Mouse (Mus musculus): ENCODE results near the gene Arhgef10l. TPM values are rescaled to one million over a fixed set of nuclear protein-coding genes. Genes with fewer than 3 reads are reported as not detected.

Arhgef10l gene
- polyA plus RNA-seq, 1 experiment from 2014 or later: 15.0 TPM

DNA sequence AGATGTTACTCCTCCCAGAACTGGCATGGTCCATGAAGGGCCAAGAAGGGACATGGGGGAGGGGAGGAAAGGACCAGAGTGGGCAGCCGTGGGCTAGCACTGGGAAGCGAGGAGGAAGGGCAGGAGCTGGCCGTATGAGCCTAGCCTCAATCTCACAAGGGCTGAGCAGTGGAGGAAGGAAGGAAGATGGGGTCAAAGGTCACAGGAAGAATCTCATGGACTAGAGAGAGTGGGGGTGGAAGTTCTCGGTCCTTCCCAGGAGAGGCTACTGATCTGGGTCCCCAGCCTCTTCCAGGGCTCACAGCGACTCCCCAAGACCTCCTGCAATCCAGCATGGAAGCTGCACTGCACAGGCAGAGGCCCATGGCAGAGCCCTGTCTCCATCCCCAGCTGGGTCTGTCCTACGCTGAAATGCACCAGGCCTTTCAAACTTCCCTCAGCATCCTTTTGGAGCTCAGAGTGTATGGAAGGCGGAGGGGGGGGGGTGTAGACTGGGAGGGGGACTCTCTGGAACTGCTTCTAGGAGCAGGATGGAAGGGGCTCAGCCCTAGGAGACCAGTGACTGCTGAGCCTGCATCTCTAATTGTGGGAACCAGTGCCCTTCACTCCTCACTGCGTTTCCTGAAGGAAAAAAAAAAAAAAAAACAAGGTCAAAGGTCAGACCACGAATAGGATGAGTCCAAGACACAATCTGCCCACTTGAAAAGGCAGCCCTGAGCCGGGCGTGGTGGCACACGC is 7.9 kb upstream of the Arhgef10l start:
- Histone ChIP-seq H3K27ac (ENCODE audit: low read depth, low read length) (no peak overlapping the region), H3K9ac (ENCODE audit: low read length) (no peak overlapping the region), H3K4me2 (ENCODE audit: low read length) (no peak overlapping the region), H3K27me3 (replicated peaks; ENCODE audit: control insufficient read depth, insufficient read depth, low read length) (no peaks in the 10 kb centered on the region), H3K4me1 (ENCODE audit: control insufficient read depth, insufficient read depth, low read length) (no peaks in the 10 kb centered on the region), H3K4me3 (ENCODE audit: low read depth, low read length) (no peak overlapping the region), H3K36me3 (ENCODE audit: control insufficient read depth, insufficient read depth, low read length) (no peaks in the 10 kb centered on the region), H3K9me3 (replicated peaks; ENCODE audit: control insufficient read depth, low read length) (no peaks in the 10 kb centered on the region)
- no peak for ATAC-seq
- no peak for DNase-seq (ENCODE audit: low spot score)
- WGBS: 65% methylated on average over 12 of the region's 12 CpGs

DNA sequence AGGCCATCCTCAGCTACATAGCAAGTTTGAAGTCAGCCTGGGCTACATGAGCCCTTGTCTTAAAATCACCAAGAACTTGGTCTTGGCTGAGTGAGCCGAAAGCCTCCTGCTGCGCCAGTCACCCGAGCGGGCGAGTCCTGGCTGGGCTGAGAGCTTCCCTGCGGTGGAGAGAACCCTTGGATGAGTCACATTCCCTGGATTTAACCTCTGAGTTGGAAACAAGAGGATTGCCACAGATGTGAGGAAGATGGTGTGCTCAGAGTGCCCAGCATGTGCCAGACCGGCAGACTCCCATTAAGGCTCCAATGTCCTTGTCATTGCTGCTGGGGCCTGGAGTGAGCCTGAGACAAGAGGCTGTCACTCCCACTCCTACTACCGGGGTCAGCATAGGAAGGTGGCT is 2.0 kb upstream of the Arhgef10l start:
- Histone ChIP-seq H3K27ac (ENCODE audit: low read depth, low read length) (no peak overlapping the region), H3K9me3 (replicated peaks; ENCODE audit: control insufficient read depth, low read length) (no peaks in the 10 kb centered on the region), H3K36me3 (ENCODE audit: control insufficient read depth, insufficient read depth, low read length) (no peaks in the 10 kb centered on the region), H3K9ac (ENCODE audit: low read length) (no peak overlapping the region), H3K4me1 (ENCODE audit: control insufficient read depth, insufficient read depth, low read length) (no peaks in the 10 kb centered on the region), H3K27me3 (replicated peaks; ENCODE audit: control insufficient read depth, insufficient read depth, low read length) (no peaks in the 10 kb centered on the region), H3K4me2 (ENCODE audit: low read length) (no peak overlapping the region), H3K4me3 (ENCODE audit: low read depth, low read length) (no peak overlapping the region)
- 90% methylated on average over 8 of the region's 8 CpGs for WGBS
- DNase-seq (ENCODE audit: low spot score) (no peak), ATAC-seq (no peak)

DNA sequence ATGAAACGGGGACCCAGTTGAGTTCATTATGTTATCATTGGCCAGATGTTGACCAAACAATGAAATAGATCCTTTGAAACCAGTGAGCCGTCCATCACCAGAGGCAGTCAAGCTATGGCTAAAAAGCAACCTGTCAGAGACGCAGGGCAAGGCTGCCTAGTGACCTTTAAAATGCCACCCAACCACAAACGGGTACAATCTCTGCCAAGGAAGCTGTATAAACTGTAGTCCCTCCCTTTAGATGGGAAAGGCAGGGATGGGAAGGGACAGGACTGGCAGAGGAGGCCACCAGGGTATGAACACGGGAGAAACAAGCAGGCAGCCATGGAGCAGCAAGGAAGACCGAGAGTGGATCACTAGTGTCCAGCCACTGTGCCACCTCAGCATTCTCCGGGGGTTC is 759 bp downstream of the Arhgef10l start:
- Histone ChIP-seq H3K27me3 (replicated peaks; ENCODE audit: control insufficient read depth, insufficient read depth, low read length) (no peaks in the 10 kb centered on the region), H3K4me3 (ENCODE audit: low read depth, low read length) (no peak overlapping the region), H3K27ac (ENCODE audit: low read depth, low read length) (no peak overlapping the region), H3K4me1 (ENCODE audit: control insufficient read depth, insufficient read depth, low read length) (no peaks in the 10 kb centered on the region), H3K9me3 (replicated peaks; ENCODE audit: control insufficient read depth, low read length) (no peaks in the 10 kb centered on the region), H3K36me3 (ENCODE audit: control insufficient read depth, insufficient read depth, low read length) (no peaks in the 10 kb centered on the region), H3K9ac (ENCODE audit: low read length) (no peak overlapping the region), H3K4me2 (ENCODE audit: low read length) (no peak overlapping the region)
- no peak for ATAC-seq
- WGBS: 67% methylated on average over 7 of the region's 7 CpGs
- DNase-seq (ENCODE audit: low spot score): no peak

DNA sequence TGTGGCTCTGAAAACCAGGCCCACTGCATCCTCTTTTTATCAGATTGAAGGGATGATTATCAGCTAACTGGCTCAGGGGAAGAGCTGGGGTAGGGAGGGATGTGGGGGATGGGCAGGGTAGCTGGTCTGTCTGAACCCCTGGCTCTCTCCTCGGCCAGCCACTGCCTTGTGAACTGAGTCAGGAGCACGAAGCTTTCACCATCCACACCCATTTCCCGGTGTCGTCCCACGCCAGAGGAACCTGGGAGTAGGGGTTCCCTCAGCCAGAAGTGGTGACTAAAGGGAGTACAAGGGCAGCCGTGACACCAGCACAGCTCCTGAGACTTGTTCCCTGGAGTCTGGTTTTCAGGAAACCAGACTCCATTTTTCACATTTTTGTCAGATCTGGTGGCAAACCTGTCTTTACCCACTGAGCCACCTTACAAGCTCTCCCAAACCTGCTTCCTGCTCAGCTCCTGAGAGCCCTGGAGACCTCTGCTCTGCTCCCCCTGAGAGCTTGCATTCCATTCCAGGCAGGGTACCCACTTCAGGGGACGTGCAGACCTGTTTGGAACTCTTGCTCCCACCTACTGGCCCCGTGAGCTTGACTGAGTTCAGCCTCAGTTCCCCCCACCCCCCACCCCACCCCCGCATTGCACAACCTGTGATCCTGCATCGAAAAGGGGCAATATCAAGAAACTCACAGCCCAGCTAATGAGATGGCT is 2.8 kb downstream of the Arhgef10l start:
- no peaks in the 10 kb centered on the region for H3K36me3 ChIP-seq (ENCODE audit: control insufficient read depth, insufficient read depth, low read length)
- peak overlapping the region; percentile 13; the same call in 1 of the 2 replicates for H3K9ac ChIP-seq (ENCODE audit: low read length)
- H3K4me1 ChIP-seq (ENCODE audit: control insufficient read depth, insufficient read depth, low read length): peaks cover 8% of the 10 kb centered on the region
- H3K9me3 ChIP-seq (replicated peaks; ENCODE audit: control insufficient read depth, low read length): no peaks in the 10 kb centered on the region
- WGBS: 31% methylated on average over 10 of the region's 10 CpGs
- H3K4me2 ChIP-seq (ENCODE audit: low read length): no peak overlapping the region
- no peak overlapping the region for H3K27ac ChIP-seq (ENCODE audit: low read depth, low read length)
- H3K4me3 ChIP-seq (ENCODE audit: low read depth, low read length): no peak overlapping the region
- DNase-seq (ENCODE audit: low spot score) (no peak), ATAC-seq (no peak)
- H3K27me3 ChIP-seq (replicated peaks; ENCODE audit: control insufficient read depth, insufficient read depth, low read length): no peaks in the 10 kb centered on the region

DNA sequence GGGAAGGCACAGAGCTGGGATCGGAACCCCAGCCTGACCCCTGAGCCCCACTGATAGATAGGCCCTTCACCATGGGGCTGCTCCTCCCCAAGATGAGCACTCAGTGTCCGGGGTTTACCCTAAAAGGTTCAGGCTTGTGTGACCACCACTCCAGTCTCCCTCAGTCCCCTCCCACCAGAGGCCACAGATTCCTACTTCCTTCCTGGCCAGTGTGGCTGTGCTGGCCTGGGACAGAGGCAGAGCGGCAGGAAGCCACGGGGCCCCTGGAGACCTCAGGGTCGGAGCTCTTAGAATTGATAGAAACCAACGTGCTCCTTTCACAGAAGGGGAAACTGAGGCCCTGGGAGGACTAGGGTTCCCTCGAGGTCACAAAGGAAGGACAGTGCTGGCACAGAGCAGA is 3.4 kb downstream of the Arhgef10l start:
- no peaks in the 10 kb centered on the region for H3K9me3 ChIP-seq (replicated peaks; ENCODE audit: control insufficient read depth, low read length)
- no peak overlapping the region for H3K4me2 ChIP-seq (ENCODE audit: low read length)
- WGBS: 56% methylated on average over 7 of the region's 7 CpGs
- H3K9ac ChIP-seq (ENCODE audit: low read length): peak overlapping the region; percentile 13; the same call in 1 of the 2 replicates
- no peak overlapping the region for H3K27ac ChIP-seq (ENCODE audit: low read depth, low read length)
- ATAC-seq: no peak
- peaks cover 12% of the 10 kb centered on the region for H3K4me1 ChIP-seq (ENCODE audit: control insufficient read depth, insufficient read depth, low read length)
- no peak overlapping the region for H3K4me3 ChIP-seq (ENCODE audit: low read depth, low read length)
- no peak for DNase-seq (ENCODE audit: low spot score)
- no peaks in the 10 kb centered on the region for H3K27me3 ChIP-seq (replicated peaks; ENCODE audit: control insufficient read depth, insufficient read depth, low read length)
- no peaks in the 10 kb centered on the region for H3K36me3 ChIP-seq (ENCODE audit: control insufficient read depth, insufficient read depth, low read length)

DNA sequence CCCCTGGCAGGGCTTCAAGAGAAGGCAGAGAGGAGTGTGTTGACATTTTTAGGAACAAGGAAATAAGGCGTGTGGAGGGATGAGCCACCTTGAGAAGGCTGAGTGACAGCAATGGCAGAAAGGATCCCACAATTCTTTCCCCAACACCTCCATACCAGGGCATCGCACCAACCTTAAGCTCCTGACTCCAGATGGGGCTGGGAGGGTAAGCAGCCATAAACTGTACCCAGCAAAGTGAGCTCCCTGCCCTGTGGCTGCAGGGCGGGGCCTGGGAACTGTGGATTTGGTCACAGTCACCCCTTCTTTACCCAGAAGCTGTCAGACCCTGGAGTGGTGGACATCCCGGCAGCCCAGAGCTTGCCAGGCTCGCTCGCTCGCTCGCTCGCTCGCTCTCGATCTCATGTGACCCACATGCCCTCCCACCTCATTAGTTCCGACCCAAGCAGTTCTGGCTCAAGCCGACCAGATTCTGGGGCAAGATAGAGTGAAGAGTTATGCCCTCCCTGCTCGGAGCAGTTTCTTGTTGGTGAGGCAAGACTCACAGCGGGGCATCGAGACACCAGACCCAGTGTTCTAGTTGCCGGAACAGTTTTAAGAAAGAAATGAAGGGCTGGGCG is 4.3 kb downstream of the Arhgef10l start:
- DNase-seq (ENCODE audit: low spot score) (no peak), ATAC-seq (no peak)
- Histone ChIP-seq H3K9ac (ENCODE audit: low read length) (no peak overlapping the region), H3K27me3 (replicated peaks; ENCODE audit: control insufficient read depth, insufficient read depth, low read length) (no peaks in the 10 kb centered on the region), H3K4me1 (ENCODE audit: control insufficient read depth, insufficient read depth, low read length) (peaks cover 15% of the 10 kb centered on the region), H3K4me2 (ENCODE audit: low read length) (no peak overlapping the region), H3K36me3 (ENCODE audit: control insufficient read depth, insufficient read depth, low read length) (no peaks in the 10 kb centered on the region), H3K4me3 (ENCODE audit: low read depth, low read length) (no peak overlapping the region), H3K9me3 (replicated peaks; ENCODE audit: control insufficient read depth, low read length) (no peaks in the 10 kb centered on the region), H3K27ac (ENCODE audit: low read depth, low read length) (no peak overlapping the region)
- 76% methylated on average over 18 of the region's 18 CpGs for WGBS

DNA sequence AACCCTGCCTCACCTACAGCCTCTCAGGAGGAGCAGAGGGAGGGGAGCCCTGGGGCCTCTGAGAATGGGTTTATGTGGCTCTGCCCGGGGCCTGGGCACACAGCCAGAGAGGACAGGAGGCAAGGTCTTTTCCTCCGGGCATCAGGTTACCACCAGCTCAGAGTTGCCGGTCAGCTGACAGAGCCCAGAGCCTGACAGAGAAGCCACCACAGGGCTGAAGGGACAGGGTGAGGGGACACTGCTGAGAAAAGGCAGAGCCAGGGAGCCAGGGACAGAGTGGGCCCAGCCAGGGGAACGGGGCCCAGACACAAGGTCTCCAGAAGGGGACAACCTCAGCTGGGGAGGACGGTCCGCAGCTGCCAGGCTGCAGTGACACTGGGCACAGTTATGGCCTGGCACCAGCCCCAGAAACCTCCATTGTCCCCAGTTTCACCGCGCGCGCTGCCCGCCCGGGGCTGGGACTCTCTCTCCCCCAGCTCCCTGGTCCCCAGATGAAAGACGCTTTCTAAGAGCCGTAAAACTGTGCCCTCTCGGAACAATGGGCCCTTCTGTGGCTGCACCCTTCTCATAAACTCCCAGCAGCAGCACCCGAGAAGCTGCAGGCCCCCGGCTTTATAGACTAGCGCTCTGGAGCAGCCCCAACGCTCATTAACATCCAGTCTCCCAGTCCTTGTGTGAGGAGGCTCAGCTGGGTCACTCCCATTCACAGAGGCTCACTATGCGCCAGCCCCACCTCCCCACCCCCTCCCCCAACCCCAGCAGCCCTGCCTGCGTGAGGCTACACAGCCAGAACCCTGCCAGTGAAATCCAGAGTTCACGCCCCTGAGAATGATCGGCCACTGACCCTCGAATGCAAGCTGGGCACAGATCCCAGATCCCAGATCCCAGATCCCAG is 7.9 kb downstream of the Arhgef10l start:
- Histone ChIP-seq H3K4me3 (ENCODE audit: low read depth, low read length) (no peak overlapping the region), H3K9ac (ENCODE audit: low read length) (peak overlapping the region; percentile 44), H3K4me2 (ENCODE audit: low read length) (peak overlapping the region; percentile 32), H3K9me3 (replicated peaks; ENCODE audit: control insufficient read depth, low read length) (no peaks in the 10 kb centered on the region), H3K27me3 (replicated peaks; ENCODE audit: control insufficient read depth, insufficient read depth, low read length) (no peaks in the 10 kb centered on the region), H3K27ac (ENCODE audit: low read depth, low read length) (peak overlapping the region; percentile 96), H3K36me3 (ENCODE audit: control insufficient read depth, insufficient read depth, low read length) (no peaks in the 10 kb centered on the region), H3K4me1 (ENCODE audit: control insufficient read depth, insufficient read depth, low read length) (peaks cover 15% of the 10 kb centered on the region)
- DNase-seq (ENCODE audit: low spot score) (peak; percentile 94), ATAC-seq (peak; percentile 95)
- under 1% methylated on average over 23 of the region's 24 CpGs for WGBS

DNA sequence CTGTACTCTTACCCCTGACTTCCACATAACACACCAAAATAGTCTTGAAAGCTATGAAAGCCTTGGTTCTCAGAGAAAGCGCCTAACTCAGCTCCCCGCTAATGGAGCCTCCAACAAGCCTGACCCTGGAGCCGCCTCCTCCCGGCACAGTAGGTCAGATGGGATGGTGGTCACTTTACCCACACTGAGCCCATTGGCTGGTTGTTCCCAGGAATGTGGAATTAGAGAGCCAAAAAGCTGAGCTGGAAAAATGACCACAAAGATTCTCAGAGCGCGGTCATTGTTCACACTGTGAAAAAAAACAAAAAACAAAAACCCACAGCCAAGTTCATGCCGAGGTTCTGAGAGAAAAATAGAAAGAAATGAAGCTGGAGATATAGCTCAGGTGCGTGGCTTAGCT is 9.3 kb downstream of the Arhgef10l start:
- 63% methylated on average over 8 of the region's 8 CpGs for WGBS
- no peaks in the 10 kb centered on the region for H3K9me3 ChIP-seq (replicated peaks; ENCODE audit: control insufficient read depth, low read length)
- no peak for ATAC-seq
- peak overlapping the region; percentile 96; the same call in 1 of the 2 replicates for H3K27ac ChIP-seq (ENCODE audit: low read depth, low read length)
- H3K36me3 ChIP-seq (ENCODE audit: control insufficient read depth, insufficient read depth, low read length): no peaks in the 10 kb centered on the region
- no peak overlapping the region for H3K4me2 ChIP-seq (ENCODE audit: low read length)
- no peaks in the 10 kb centered on the region for H3K27me3 ChIP-seq (replicated peaks; ENCODE audit: control insufficient read depth, insufficient read depth, low read length)
- no peak overlapping the region for H3K4me3 ChIP-seq (ENCODE audit: low read depth, low read length)
- no peak for DNase-seq (ENCODE audit: low spot score)
- peaks cover 15% of the 10 kb centered on the region for H3K4me1 ChIP-seq (ENCODE audit: control insufficient read depth, insufficient read depth, low read length)
- no peak overlapping the region for H3K9ac ChIP-seq (ENCODE audit: low read length)
